Mouse (Mus musculus) stomach, embryonic 16.5 days (tissue): ENCODE results near the gene Amigo1. TPM values are rescaled to one million over a fixed set of nuclear protein-coding genes. Genes with fewer than 3 reads are reported as not detected.

Experiments used
- polyA plus RNA-seq: library from polyadenylated mRNA; unstranded; fragments of >200 nt; fragmentation: Nextera tagmentation; extraction: Ambion mirVana; gene quantifications from 2 replicates; pipeline ENCODE4 v1.2.1, GENCODE M21; 2015

The Amigo1 gene
- polyA plus RNA-seq, 1 experiment from 2014 or later = 3.1 TPM

Other genes with a start within 250 kb of the Amigo1 start
- 10.4 and 11.2 TPM in 2 replicates for gene Gstm6, start 242.6 kb upstream of the Amigo1 start, polyA plus RNA-seq
- gene Gstm3, start 217.1 kb upstream of the Amigo1 start, polyA plus RNA-seq = 63.5 and 80.8 TPM in 2 replicates
- gene Gstm2, start 199.9 kb upstream of the Amigo1 start, polyA plus RNA-seq = 196 and 225 TPM in 2 replicates
- 513 and 679 TPM in 2 replicates for gene Gstm1, start 168.4 kb upstream of the Amigo1 start, polyA plus RNA-seq
- gene Gstm4, start 141.4 kb upstream of the Amigo1 start, polyA plus RNA-seq = 26.5 and 29.6 TPM in 2 replicates
- gene Ampd2, start 99.7 kb upstream of the Amigo1 start, polyA plus RNA-seq = 49.8 and 51.9 TPM in 2 replicates
- 1.3 TPM in 2 replicates for gene Gnat2, start 93.5 kb upstream of the Amigo1 start, polyA plus RNA-seq
- 177 and 182 TPM in 2 replicates for gene Gnai3, start 40.2 kb upstream of the Amigo1 start, polyA plus RNA-seq
- 0.15 and 0.20 TPM in 2 replicates for gene Gpr61, start 31.5 kb upstream of the Amigo1 start, polyA plus RNA-seq
- gene Cyb561d1, start 14.9 kb downstream of the Amigo1 start, polyA plus RNA-seq = 4.3 and 4.4 TPM in 2 replicates
- 11.5 and 12.5 TPM in 2 replicates for gene Atxn7l2, start 24.6 kb downstream of the Amigo1 start, polyA plus RNA-seq
- 0.15 and 3.4 TPM in 2 replicates for gene Sypl2, start 40.3 kb downstream of the Amigo1 start, polyA plus RNA-seq
- 230 TPM in 2 replicates for gene Psma5, start 70.6 kb downstream of the Amigo1 start, polyA plus RNA-seq
- 7.4 and 8.6 TPM in 2 replicates for gene Sort1, start 97.7 kb downstream of the Amigo1 start, polyA plus RNA-seq
- gene Mybphl, start 178.6 kb downstream of the Amigo1 start, polyA plus RNA-seq = not detected in 2 replicates
- 35.6 and 36.7 TPM in 2 replicates for gene Psrc1, start 197.5 kb downstream of the Amigo1 start, polyA plus RNA-seq
- gene Celsr2, start 229.2 kb downstream of the Amigo1 start, polyA plus RNA-seq = 14.4 and 17.4 TPM in 2 replicates